Mouse (Mus musculus): Measurements from ENCODE around the gene Ddx4. TPM values are rescaled to one million over a fixed set of nuclear protein-coding genes. Genes with fewer than 3 reads are reported as not detected.

Gene Ddx4
- total RNA-seq, 2 experiments from 2014 or later: not detected

DNA sequence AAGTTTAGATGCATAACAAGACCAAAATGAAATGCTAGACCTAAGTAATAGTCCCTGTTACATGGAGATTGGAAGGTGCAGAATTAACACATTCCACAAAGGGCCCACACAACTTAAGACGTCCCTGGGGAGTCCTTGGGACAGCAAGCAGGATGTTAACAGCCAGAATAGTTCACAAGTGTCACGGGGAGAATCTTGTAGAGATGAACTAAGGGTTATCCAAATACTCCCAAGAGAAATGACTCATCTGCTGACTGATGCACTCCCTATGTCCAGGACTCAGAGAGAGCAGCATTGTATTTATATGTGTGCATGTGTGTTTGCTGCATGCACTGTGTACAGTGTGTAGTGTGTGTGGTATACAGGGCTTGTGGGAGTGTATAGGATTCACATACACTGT is 95.8 kb downstream of the Ddx4 start:
- no peak for DNase-seq (ENCODE audit: low spot score)

DNA sequence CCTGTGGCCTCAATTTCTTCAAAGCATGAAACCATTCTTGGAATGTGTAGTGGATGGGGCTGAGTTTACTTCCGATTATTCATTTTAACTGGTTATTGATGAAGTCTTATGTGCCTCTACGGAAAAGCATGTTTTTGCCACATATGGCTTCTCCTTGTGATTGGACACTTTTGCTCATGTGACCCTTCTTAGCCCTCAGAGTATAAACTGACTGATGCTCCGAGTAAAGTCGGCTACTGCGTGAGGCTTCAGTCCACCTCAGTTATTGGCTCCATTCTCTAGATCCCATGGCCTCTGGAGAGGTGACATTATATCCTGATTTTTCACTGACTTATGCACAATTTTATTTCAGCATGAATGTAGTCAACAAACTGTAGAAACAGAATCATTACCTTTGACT is 99.0 kb downstream of the Ddx4 start:
- DNase-seq (ENCODE audit: low spot score): no peak

DNA sequence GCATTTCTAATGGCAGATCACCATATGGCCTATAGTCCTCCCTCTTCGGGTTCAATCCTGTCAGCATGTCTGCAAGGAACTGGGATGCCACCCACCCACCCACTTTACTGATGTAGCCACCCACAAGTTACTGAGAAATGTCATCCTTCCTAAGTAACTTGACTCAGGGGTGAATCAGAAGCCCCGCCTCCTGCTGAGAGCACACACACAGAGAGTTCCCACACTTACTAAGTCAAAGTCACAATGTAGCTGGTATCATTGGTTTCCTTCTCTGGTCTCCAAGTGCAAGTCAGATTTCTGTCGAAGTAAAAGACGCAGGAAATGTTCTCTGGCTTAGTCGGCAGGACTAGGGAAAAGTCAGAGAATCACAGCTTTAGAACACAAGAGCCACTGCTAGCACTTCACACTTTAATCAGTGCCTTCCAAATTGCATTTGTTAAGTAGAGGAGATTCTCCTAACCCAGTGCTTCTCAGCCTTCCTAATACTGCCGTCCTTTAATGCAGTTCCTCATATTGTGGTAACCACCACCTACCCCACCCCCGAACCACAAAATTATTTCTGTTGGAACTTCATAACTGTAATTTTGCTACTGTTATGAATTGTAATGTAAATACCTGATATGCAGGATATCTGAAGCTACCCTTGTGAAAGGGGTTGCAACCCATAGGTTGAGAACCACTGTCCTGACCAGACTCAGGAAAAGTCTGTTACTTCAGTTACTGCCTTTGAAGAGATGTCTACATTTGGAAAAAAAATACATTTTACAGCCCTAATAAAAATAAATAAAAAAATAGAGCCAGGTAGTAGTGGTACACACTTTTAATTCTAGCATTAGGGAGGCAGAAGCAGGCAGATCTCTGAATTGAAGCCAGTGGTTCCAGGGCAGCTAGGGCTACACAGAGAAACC is 100.4 kb downstream of the Ddx4 start:
- DNase-seq (ENCODE audit: low spot score): no peak

Other genes with a start within 250 kb of the Ddx4 start
- 100 to 1,000 TPM; 162 to 172 TPM for gene Il6st, start 188.4 kb downstream of the Ddx4 start, total RNA-seq (2021)
- not detected for gene Il31ra, start 58.1 kb downstream of the Ddx4 start, total RNA-seq (2021)
- 1 to 10 TPM; 4.8 to 6.2 TPM for gene Slc38a9, start 8.3 kb upstream of the Ddx4 start, total RNA-seq (2021)
- 10 to 100 TPM; 34.2 to 53.9 TPM for gene Plpp1, start 148.3 kb upstream of the Ddx4 start, total RNA-seq (2021)